Mouse (Mus musculus) E14TG2a.4 (cell line): ENCODE measurements around the gene Pdzrn3.

Experiments used
- CTCF ChIP-seq: conservative IDR thresholded peaks from 2 replicates; pipeline ENCODE4 v1.5.1; 2014; ENCODE audit warnings: low read length
- POU5F1 ChIP-seq: IDR thresholded peaks from 2 replicates; pipeline ENCODE4 v1.6.1; 2014; ENCODE audit warnings: low read length, borderline replicate concordance

- TF ChIP-seq CTCF (no peak), POU5F1 (no peak)
Observed at GRCm38 (mm10) chr6:101274846-101275245, 102.9 kb downstream of the Pdzrn3 start.
